Mouse (Mus musculus): ENCODE measurements around the gene Gna12.
A peak's percentile ranks its signal among the peaks of the same experiment; 100 is the strongest.

Gene Gna12

GRCm38 (mm10) chr5:140796051-140796450 lies 34.2 kb downstream of the Gna12 start:
- no peak for DNase-seq (ENCODE audit: low spot score)

- no peak for DNase-seq (ENCODE audit: low spot score)
Observed at GRCm38 (mm10) chr5:140795176-140795575, 35.1 kb downstream of the Gna12 start.

- DNase-seq (ENCODE audit: low spot score) = no peak
Observed at GRCm38 (mm10) chr5:140794753-140795152, 35.5 kb downstream of the Gna12 start.

DNA sequence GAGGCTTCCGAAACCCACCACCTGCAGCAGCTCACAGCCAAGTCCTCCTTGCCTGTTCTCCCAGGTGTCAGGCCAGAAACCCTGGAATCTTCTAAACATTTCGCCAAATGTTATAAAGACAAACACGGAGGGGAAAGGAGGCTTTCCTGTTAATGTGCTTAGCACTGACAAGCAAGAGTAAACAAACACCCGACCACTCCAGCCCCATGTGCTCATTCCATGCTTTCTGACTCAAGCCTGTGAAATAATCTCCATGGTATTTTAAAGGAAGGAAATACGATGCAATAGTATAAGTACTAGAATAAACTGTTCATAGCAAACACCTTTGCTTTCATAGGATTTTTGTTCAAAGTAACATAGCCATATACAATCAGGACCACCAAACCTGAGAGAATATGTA lies 38.0 kb downstream of the Gna12 start:
- no peak for DNase-seq (ENCODE audit: low spot score)

GRCm38 (mm10) chr5:140790937-140791877 lies 39.0 kb downstream of the Gna12 start:
- DNase-seq (ENCODE audit: low spot score) = peak; percentile 45

GRCm38 (mm10) chr5:140790392-140790791 lies 39.8 kb downstream of the Gna12 start:
- DNase-seq (ENCODE audit: low spot score) = no peak

DNA sequence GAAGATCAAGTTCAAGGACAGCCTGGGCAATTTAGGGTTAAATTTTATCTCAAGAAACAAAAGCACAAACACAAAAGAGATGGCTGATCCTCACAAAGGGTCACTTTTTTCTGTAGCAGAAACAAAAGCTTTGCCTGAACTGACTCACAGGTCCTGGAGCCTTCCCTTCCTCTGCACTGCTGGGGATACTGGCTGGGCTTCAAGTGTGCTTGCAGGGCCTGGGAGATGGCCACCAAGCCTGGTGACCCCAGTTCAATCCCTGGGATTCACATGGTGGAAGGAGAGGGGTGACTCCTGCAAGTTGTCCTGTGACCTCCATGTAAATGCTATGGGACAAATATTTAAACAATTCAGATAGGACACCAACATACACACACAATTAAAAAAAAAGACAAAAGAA lies 40.7 kb downstream of the Gna12 start:
- DNase-seq (ENCODE audit: low spot score) = no peak

- no peak for DNase-seq (ENCODE audit: low spot score)
Observed at GRCm38 (mm10) chr5:140785240-140785872, 44.9 kb downstream of the Gna12 start.

- no peak for DNase-seq (ENCODE audit: low spot score)
Observed at GRCm38 (mm10) chr5:140784288-140784687, 45.9 kb downstream of the Gna12 start.

- no peak for DNase-seq (ENCODE audit: low spot score)
Observed at GRCm38 (mm10) chr5:140783577-140783976, 46.7 kb downstream of the Gna12 start.

- DNase-seq (ENCODE audit: low spot score) = no peak
Observed at GRCm38 (mm10) chr5:140781886-140782572, 48.2 kb downstream of the Gna12 start.

GRCm38 (mm10) chr5:140781122-140781521 lies 49.1 kb downstream of the Gna12 start:
- DNase-seq (ENCODE audit: low spot score) = no peak

DNA sequence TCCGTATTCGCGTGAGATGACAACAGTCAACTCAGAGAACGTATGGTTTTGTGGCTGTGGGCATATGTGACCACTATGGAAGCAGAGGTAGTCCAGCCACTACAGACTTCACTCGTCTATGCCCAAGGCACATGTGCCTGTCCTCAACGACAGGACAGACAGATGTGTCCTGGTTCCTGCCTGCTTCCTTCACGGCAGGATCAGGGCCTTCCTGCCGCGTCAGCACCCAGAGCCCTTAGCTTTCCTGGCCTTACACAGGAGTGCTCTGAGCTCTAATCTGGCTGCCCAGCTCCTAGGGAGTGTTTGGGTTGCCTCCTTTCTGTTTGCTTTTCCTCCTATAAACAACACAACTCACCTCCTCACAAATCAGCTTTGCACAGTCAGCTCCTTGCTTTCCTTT lies 53.3 kb downstream of the Gna12 start:
- no peak for DNase-seq (ENCODE audit: low spot score)

DNA sequence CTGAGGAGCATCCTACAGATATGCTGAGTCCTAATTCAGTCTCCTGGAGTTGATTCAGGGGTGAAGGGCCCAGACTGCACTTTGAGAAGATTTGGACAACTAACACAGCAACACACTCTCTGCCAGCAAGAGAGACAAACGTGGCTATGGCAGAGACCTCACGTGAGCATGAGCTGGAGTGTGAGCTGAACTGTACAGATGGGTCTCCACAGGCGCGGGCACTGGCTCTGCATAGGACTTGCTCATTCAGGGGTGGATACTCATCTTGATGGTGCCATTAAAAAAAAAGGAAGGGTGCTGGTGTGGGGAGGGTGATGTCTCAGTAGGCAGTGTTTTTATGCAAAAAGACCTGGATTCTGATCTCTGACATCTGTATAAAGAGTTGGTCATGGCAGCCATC lies 55.1 kb downstream of the Gna12 start:
- no peak for DNase-seq (ENCODE audit: low spot score)

DNA sequence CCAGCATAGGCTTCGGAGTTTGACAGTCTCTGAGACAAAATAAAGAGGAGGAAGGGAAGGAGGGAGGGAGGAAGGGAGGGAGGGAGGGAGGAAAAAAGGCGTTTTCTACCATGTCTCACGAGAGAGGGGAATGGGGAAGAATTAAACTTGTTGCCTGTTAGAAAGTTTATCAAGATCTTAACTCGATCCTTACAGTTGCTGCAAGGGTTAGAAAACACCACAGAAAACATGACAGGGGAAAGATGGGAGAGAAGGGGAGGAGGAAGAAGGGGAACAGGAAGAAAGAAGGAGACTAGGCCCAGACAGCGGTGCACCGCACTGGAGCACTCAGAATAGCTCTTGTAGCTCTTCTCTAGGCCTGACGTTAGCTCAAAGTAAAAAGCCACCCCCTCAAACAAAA lies 58.1 kb downstream of the Gna12 start:
- no peak for DNase-seq (ENCODE audit: low spot score)

GRCm38 (mm10) chr5:140771612-140772011 lies 58.6 kb downstream of the Gna12 start:
- DNase-seq (ENCODE audit: low spot score) = no peak

DNA sequence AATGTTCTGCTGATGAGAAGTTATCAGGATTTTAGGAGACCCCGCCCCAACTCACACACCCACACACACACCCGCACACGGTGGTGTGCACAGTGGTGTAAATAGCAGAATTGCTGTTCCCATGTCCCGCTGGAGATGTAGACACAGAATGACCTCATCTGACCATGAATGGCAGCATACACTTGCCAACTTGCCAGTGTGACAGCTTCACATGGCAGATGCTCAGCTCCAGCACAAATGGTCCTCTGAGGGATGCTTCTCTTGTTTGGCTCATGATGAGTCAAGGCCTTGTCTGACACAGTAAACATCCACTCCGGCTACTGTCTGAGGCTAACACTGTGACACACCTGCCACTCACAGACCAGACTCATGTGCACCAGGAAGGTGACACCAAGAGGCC lies 61.9 kb downstream of the Gna12 start:
- DNase-seq (ENCODE audit: low spot score) = peak; percentile 69

DNA sequence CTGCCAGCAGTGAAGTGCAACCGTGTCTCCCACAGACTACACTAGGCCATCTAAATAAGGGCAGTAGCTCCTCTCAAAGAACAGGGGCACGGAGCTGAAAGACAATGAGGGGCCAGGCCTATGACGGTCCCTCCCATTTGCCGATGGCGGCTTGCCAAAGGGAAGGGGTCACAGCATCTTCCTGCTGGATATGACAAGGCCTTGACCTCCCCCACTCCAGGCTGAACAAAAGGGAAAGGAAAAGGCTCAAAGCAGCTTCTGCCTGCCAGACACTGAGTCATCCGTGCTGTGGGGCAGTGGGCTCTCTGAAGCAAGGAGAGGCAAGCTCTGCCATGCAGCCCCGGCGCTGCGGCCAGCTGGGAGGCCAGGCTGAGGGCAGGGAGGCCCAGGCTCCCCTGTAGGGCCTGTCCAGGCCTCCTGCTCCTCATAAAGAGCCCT lies 62.5 kb downstream of the Gna12 start:
- peak; percentile 71 for DNase-seq (ENCODE audit: low spot score)

DNA sequence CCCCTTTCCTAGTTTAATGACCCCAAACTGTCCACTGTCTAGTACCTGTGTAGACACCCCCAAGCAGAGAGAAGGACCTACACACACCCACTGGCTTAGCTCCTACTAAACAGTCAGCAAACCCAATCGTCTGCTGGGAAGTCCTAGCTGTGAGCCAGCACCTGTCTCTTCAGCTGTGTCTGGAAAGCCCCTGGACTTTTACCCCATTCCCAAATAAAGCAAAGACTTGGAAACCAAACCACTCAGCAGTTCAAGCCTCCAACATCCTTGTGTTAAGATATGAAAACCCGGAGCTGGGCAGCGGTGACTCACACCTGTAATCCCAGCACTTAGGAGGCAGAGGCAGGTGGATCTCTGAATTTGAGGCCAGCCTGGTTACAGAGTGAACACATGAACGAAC lies 63.7 kb downstream of the Gna12 start:
- DNase-seq (ENCODE audit: low spot score) = no peak

GRCm38 (mm10) chr5:140764921-140765613 lies 65.2 kb downstream of the Gna12 start:
- DNase-seq (ENCODE audit: low spot score) = no peak

DNA sequence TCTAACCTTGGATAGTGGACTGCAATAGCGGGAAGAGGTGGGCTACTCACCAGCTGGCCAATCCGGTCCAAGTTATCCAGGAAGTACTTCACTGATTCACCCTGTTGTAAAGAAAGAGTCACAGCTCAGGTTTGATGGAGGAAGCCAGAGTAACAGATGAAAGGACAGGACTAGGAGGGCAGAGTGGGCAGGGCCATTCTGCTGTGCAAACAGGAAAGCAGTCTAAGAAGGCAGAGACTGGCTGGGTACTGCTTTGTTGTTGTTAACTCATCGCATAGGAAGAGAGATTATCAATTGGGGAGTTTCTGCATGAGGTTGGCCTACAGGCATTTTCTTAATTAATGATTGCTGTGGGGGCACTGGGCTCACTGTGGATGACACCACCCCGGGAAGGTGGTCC lies 67.7 kb downstream of the Gna12 start:
- no peak for DNase-seq (ENCODE audit: low spot score)

- no peak for DNase-seq (ENCODE audit: low spot score)
Observed at GRCm38 (mm10) chr5:140758864-140759263, 71.4 kb downstream of the Gna12 start.

All from left cerebral cortex, adult 11 months (tissue).